10 mouse cellular contexts compared by ENCODE assay signal in genomic region chr7:72711193-72712131, GRCm38 (mm10).
DNase-seq lines count a peak whose midpoint lies in the region; ATAC-seq and TF ChIP-seq lines count a peak whose summit lies in the region.
"Had no signal": no experiment of that assay in that cellular context is flagged by ENCODE, and none has a peak within 500 bp of the region (broad histone marks: within the 10 kb centered on the region; RNA-seq: fewer than 3 reads in every experiment).

No protein-coding gene starts in this region.

- intact Hi-C loops in left cerebral cortex, adult 2 months (cut with DNase I), result no loop called here

- H3K4me1 ChIP-seq in limb, embryonic 10.5 days, result peaks cover 15% of the 10 kb centered on the region
- H3K4me1 ChIP-seq in neural tube, embryonic 13.5 days (replicated peaks), result no peaks in the 10 kb centered on the region

- no peaks in the 10 kb centered on the region for H3K27me3 ChIP-seq in limb, embryonic 10.5 days (ENCODE audit: low read depth, poor library complexity, severe bottlenecking)
- H3K27me3 ChIP-seq in neural tube, embryonic 13.5 days, result no peaks in the 10 kb centered on the region

- no peak for ATAC-seq in neural tube, embryonic 13.5 days (ENCODE audit: low read depth)

- no peaks in the 10 kb centered on the region for H3K9me3 ChIP-seq in limb, embryonic 10.5 days (replicated peaks)
- no peaks in the 10 kb centered on the region for H3K9me3 ChIP-seq in neural tube, embryonic 13.5 days

- 64% methylated on average over 8 of the region's 8 CpGs for WGBS in limb, embryonic 10.5 days
- 64% methylated on average over 8 of the region's 8 CpGs for WGBS in neural tube, embryonic 13.5 days

- no peak overlapping the region for H3K4me2 ChIP-seq in neural tube, embryonic 13.5 days

- H3K27ac ChIP-seq in layer of hippocampus, adult 2 months, result peak overlapping the region; percentile 65
- H3K27ac ChIP-seq in limb, embryonic 10.5 days, result peak overlapping the region; percentile 67
- H3K27ac ChIP-seq in neural tube, embryonic 13.5 days (replicated peaks), result 0 out of 2 replicates have a peak overlapping the region, but pooled peaks have one; percentile 25
- H3K27ac ChIP-seq in left cerebral cortex, adult 2 months, result no peak overlapping the region

- no peak for TF ChIP-seq CTCF in layer of hippocampus, adult 2 months (conservative IDR thresholded peaks at IDR 0.05)
- TF ChIP-seq CTCF in left cerebral cortex, adult 2 months (IDR thresholded peaks at IDR 0.05), result no peak

- no peak for DNase-seq in layer of hippocampus, adult 2 months (ENCODE audit: low spot score in 2 of 2)
- no peak for DNase-seq in layer of hippocampus, postnatal 14 days (ENCODE audit: low spot score in 2 of 2)
- peak; percentile 60 for DNase-seq in forelimb bud, embryonic 11.5 days (ENCODE audit: low read depth, low spot score)
- peak; percentile 44 for DNase-seq in limb, embryonic 10.5 days (ENCODE audit: low spot score)
- DNase-seq in cerebellum, adult 9-11 months, result no peak
- no peak for DNase-seq in c-Kit-positive CD71-positive TER-119-positive erythroid progenitor cells, embryonic 14.5 days (ENCODE audit: low spot score)
- DNase-seq in left cerebral cortex, adult 2 months (ENCODE audit: extremely low spot score in 1 of 2, low spot score in 2 of 2), result no peak
- DNase-seq: adrenal gland, postnatal 10 days had no signal

- no peaks in the 10 kb centered on the region for H3K36me3 ChIP-seq in limb, embryonic 10.5 days
- H3K36me3 ChIP-seq in neural tube, embryonic 13.5 days, result no peaks in the 10 kb centered on the region
- H3K36me3 ChIP-seq: G1E had no signal

- no peak overlapping the region for H3K4me3 ChIP-seq in layer of hippocampus, adult 2 months
- H3K4me3 ChIP-seq in limb, embryonic 10.5 days, result no peak overlapping the region
- no peak overlapping the region for H3K4me3 ChIP-seq in neural tube, embryonic 13.5 days
- H3K4me3 ChIP-seq in left cerebral cortex, adult 2 months, result no peak overlapping the region

- H3K9ac ChIP-seq in neural tube, embryonic 13.5 days, result no peak overlapping the region

Comparison
In these comparisons a context has a peak if more than half of its experiments do, and no peak if none do; other contexts are left out.
1. DNase-seq: peak in forelimb bud, embryonic 11.5 days (single experiment) and limb, embryonic 10.5 days (single experiment); none in layer of hippocampus, adult 2 months (0 of 2), layer of hippocampus, postnatal 14 days (0 of 2), cerebellum, adult 9-11 months (single experiment), c-Kit-positive CD71-positive TER-119-positive erythroid progenitor cells, embryonic 14.5 days (single experiment) and left cerebral cortex, adult 2 months (0 of 2).